Mouse (Mus musculus) intestine, embryonic 15.5 days (tissue): Measurements from ENCODE around the gene Pttg1ip. TPM values are rescaled to one million over a fixed set of nuclear protein-coding genes. Genes with fewer than 3 reads are reported as not detected.
A peak's percentile ranks its signal among the peaks of the same experiment; 100 is the strongest.

ENCODE experiments used
- ATAC-seq: fragments of 200-750 bp; cut with Nextera tagmentation; 2 replicates; pipeline ENCODE4 v1.8.0; 2017; ENCODE audit warnings: moderate TSS enrichment, moderate library complexity
- H3K27ac ChIP-seq: fragments of 300-500 bp; sonication (generic); 2 replicates; pipeline ENCODE4 v1.5.1; 2015; ENCODE audit warnings: mild to moderate bottlenecking, inconsistent platforms
- H3K27me3 ChIP-seq: fragments of 300-500 bp; sonication (generic); replicated peaks from 2 replicates; pipeline ENCODE4 v1.6.1; 2015; ENCODE audit warnings: inconsistent platforms
- H3K36me3 ChIP-seq: fragments of 300-500 bp; sonication (generic); 2 replicates; pipeline ENCODE4 v1.6.1; 2015; ENCODE audit warnings: inconsistent platforms
- H3K4me1 ChIP-seq: fragments of 300-500 bp; sonication (generic); replicated peaks from 2 replicates; pipeline ENCODE4 v1.6.1; 2015; ENCODE audit warnings: inconsistent platforms
- H3K4me2 ChIP-seq: fragments of 300-500 bp; sonication (generic); replicated peaks from 2 replicates; pipeline ENCODE4 v1.6.1; 2015; ENCODE audit warnings: mild to moderate bottlenecking, inconsistent platforms
- H3K4me3 ChIP-seq: fragments of 300-500 bp; sonication (generic); replicated peaks from 2 replicates; pipeline ENCODE4 v1.5.1; 2015; ENCODE audit warnings: inconsistent platforms
- H3K9ac ChIP-seq: fragments of 300-500 bp; sonication (generic); 2 replicates; pipeline ENCODE4 v1.6.1; 2015; ENCODE audit warnings: inconsistent platforms
- H3K9me3 ChIP-seq: fragments of 300-500 bp; sonication (generic); 2 replicates; pipeline ENCODE4 v1.6.1; 2016; ENCODE audit warnings: inconsistent platforms
- WGBS: fragments of 180-500 bp; shearing (Covaris S2); methylation state at CpG from one replicate; pipeline ENCODE4 v1.1.7; 2015; 5-methylcytosine and 5-hydroxymethylcytosine counted together
- polyA plus RNA-seq: library from polyadenylated mRNA; unstranded; fragments of >200 nt; fragmentation: Nextera tagmentation; extraction: Ambion mirVana; gene quantifications from 2 replicates; pipeline ENCODE4 v1.2.1, GENCODE M21; 2015

The Pttg1ip gene
- polyA plus RNA-seq, 1 experiment from 2014 or later = 146 TPM

DNA sequence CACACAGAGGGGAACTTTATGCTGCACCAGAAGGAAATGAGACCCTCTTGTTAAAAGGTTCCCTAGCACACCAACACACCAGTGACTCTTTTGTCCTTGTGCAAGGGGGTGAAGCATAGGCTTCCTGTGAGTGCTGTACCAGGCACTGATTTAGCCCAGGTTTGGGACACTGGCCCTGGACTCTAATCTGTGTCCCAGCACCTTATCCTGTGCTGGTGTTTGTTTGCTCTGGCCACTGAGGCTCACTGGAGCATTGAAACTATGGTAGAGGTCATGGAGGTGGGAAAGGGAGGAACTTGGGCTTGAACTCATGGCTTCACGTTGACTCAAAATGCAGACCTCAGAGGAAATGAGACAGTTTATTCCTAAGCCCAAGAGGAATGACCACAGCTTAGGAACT, 8.4 kb upstream of the Pttg1ip start:
- Histone ChIP-seq H3K9me3 (no peaks in the 10 kb centered on the region), H3K36me3 (no peaks in the 10 kb centered on the region), H3K9ac (no peak overlapping the region), H3K27ac (no peak overlapping the region), H3K4me2 (no peak overlapping the region), H3K4me3 (no peak overlapping the region), H3K27me3 (no peaks in the 10 kb centered on the region), H3K4me1 (peaks cover 9% of the 10 kb centered on the region; the same call in 1 of the 2 replicates)
- ATAC-seq = no peak
- 77% methylated on average over 1 of the region's 1 CpGs for WGBS

DNA sequence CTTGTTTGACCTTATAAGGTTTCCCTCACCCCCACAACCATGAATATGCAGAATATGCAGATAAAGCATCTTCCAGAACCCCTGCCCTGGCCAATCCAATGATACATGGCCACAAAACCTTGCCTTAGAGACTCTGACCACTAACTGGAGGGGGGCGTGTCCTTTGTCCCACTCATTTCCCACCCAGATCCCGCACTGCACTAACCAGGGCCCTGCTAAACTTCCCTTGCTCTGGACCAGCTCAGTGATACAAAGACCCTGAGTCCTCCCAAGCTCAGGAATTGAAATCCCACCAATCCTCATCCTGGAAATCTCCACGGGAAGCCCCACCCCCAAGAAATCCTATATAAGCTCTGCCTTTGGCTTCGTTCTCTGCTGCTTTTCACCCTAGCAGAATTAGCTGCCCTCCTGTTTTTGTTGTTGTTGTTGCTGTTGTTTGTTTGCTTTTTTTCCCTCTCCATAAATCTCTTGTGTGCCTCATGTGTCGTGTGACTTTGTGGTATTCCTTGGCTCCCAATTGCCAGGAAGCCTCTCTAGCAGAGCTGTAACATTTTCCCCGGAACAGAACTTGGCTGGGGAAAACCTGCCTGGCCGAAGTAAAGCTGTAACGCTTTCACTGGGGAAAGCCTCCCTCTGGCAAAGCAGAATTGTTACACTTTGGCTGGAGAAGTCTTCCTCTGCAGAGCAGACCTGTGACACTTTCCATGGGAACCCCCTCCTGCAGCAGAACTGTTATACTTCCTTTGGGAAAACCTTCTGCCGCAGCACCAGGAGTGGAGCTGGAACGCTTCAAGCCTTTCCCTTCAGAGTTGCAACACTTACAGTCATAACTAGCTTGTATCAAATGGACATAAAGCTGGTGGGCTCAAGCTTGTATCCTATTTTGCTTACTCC, 1.2 kb upstream of the Pttg1ip start:
- no peak overlapping the region for H3K9ac ChIP-seq
- H3K27me3 ChIP-seq = no peaks in the 10 kb centered on the region
- H3K27ac ChIP-seq = 0 out of 2 replicates have a peak overlapping the region, but pooled peaks have one; percentile 37
- peaks cover 14% of the 10 kb centered on the region; the same call in 1 of the 2 replicates for H3K4me1 ChIP-seq
- H3K36me3 ChIP-seq = no peaks in the 10 kb centered on the region
- H3K4me3 ChIP-seq = no peak overlapping the region
- 49% methylated on average over 10 of the region's 10 CpGs for WGBS
- H3K9me3 ChIP-seq = no peaks in the 10 kb centered on the region
- H3K4me2 ChIP-seq = no peak overlapping the region
- ATAC-seq = no peak

DNA sequence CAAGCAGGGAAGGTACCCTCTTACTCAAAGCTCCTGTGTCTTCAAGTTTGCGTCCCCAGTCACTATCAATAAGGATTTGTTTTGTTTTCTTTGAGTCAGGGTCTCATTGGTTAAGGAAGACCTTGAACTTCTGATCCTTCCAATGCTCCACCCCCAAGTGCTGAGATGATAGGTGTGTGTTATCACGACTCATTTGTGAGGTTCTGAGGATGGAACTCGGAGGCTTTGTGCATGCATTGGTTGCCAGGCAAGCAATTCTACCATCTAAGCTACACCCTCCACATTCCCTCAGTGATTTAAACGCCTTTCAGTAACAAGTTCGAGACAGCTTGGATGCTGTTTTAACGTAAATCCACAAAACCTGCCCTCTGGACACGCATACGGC, 505 bp upstream of the Pttg1ip start:
- peak overlapping the region; percentile 51; the same call in 1 of the 2 replicates for H3K9ac ChIP-seq
- no peaks in the 10 kb centered on the region for H3K27me3 ChIP-seq
- peak; percentile 14 for ATAC-seq
- peak overlapping the region; percentile 61 for H3K27ac ChIP-seq
- H3K4me1 ChIP-seq = peaks cover 20% of the 10 kb centered on the region
- no peaks in the 10 kb centered on the region for H3K36me3 ChIP-seq
- WGBS = 5% methylated on average over 8 of the region's 8 CpGs
- no peaks in the 10 kb centered on the region for H3K9me3 ChIP-seq
- peak overlapping the region; percentile 78 for H3K4me2 ChIP-seq
- H3K4me3 ChIP-seq = peak overlapping the region; percentile 93

DNA sequence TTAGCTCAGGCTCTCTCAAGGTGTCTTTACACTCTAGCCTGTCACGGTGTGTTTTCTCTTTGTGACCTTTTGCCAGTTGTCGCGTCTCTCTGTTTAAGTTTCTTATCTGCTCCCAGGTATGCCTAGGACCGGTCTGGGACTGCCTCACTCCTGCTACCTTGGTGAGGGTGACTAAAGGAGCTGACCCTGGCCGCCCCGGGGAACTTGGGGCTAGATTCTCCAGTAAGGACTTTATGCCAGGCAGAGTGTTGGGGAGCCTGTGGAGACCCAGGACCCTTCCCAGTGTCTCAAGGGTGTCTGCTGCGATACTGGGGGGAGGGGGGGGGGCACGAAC, 732 bp downstream of the Pttg1ip start:
- H3K27me3 ChIP-seq = no peaks in the 10 kb centered on the region
- ATAC-seq = peak; percentile 39
- WGBS = 7% methylated on average over 8 of the region's 8 CpGs
- H3K9me3 ChIP-seq = no peaks in the 10 kb centered on the region
- H3K4me2 ChIP-seq = peak overlapping the region; percentile 78
- no peaks in the 10 kb centered on the region for H3K36me3 ChIP-seq
- H3K4me1 ChIP-seq = peaks cover 30% of the 10 kb centered on the region
- peak overlapping the region; percentile 93 for H3K4me3 ChIP-seq
- H3K27ac ChIP-seq = peak overlapping the region; percentile 96
- H3K9ac ChIP-seq = peak overlapping the region; percentile 95

DNA sequence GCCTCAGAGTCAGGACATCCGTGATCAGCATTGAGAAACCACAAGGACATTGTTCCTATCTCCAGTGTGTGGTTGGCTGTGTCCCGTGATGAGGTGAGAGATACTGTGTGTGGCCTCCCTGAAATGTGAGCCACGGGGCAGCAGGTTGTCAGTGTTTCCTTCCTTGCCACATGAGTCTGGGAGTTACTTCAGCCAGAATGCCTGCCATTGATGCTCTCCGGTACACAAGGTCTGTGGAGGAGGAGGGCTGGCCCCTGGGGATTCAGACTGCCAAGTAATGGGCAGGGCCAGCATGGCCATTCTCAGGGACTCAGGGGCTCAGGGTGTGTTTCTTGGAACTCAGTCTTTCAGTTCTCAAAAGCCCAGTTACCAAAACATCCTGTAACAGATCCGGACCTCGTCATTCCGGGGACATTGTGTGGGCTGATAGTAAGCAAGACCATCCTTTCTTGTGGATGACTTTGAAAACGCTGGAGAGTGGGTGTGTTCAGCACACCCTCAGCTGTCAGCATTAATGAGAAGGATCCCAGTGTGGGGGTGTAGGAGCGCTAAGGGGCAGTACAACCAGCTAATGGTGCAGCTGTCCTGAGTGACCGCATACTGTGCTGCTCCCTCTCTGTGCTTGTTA, 2.4 kb downstream of the Pttg1ip start:
- Histone ChIP-seq H3K27me3 (no peaks in the 10 kb centered on the region), H3K27ac (no peak overlapping the region), H3K4me2 (0 out of 2 replicates have a peak overlapping the region, but pooled peaks have one; percentile 1), H3K9ac (no peak overlapping the region), H3K4me3 (no peak overlapping the region), H3K9me3 (no peaks in the 10 kb centered on the region), H3K36me3 (no peaks in the 10 kb centered on the region), H3K4me1 (peaks cover 39% of the 10 kb centered on the region)
- WGBS = 73% methylated on average over 10 of the region's 10 CpGs
- no peak for ATAC-seq

DNA sequence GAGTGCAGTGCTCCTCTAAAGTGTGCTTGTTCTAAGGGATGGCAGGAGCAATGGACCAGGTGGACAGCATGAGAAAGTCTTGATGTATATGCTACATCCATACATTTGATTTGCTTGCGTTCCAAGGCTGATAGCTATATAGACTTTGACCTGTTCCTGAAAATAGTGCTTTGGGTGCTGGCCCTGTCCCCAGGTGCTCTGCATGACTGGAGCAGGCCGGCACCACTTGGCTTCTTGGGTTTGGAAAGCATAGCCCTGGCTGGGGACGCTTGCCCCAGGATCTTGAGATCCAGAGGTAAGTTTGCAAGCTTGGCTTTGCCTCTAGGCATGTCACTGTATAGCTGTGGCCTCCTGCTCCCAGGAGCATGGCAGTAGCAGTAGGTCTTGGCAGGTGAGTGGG, 5.1 kb downstream of the Pttg1ip start:
- Histone ChIP-seq H3K9ac (no peak overlapping the region), H3K9me3 (no peaks in the 10 kb centered on the region), H3K4me3 (no peak overlapping the region), H3K36me3 (peaks cover 7% of the 10 kb centered on the region), H3K4me2 (peak overlapping the region; percentile 26; the same call in 1 of the 2 replicates), H3K4me1 (peaks cover 52% of the 10 kb centered on the region), H3K27me3 (no peaks in the 10 kb centered on the region), H3K27ac (0 out of 2 replicates have a peak overlapping the region, but pooled peaks have one; percentile 27)
- ATAC-seq = no peak
- 88% methylated on average over 3 of the region's 3 CpGs for WGBS

DNA sequence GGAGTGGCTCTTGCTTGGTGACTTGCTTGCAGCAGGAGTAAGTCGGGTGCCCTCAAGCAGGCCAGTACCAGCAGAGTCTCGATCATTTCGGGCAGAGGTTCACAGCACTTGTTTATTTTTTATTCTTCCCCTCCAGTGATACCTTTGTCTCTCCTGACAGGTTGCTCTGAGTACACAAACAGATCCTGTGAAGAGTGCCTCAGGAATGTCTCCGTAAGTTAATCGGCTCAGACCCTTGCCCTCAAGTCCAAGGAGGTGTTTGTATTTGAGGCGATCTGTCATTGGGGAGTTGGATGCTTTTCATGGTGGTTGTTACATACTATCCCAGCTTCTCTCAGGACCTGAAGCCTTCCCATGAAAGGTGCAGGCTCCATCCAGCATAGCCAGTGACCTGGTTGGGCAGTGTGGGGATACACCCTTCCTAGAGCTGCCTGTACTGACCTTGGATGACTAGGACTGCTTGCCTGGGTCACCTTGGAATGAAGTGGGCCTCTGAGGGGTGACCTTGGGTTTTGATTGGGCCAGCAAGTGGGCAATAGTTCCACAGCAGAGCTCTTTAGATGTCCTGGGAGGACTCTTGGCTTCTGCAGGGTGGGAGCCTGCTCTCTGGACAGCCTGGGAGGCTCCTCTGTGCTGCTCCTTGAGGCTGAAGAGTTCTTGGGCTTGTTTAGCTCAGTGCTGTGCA, 5.7 kb downstream of the Pttg1ip start:
- H3K9ac ChIP-seq = no peak overlapping the region
- WGBS = 72% methylated on average over 6 of the region's 6 CpGs
- H3K27ac ChIP-seq = 0 out of 2 replicates have a peak overlapping the region, but pooled peaks have one; percentile 27
- ATAC-seq = no peak
- H3K4me1 ChIP-seq = peaks cover 51% of the 10 kb centered on the region
- no peaks in the 10 kb centered on the region for H3K27me3 ChIP-seq
- H3K36me3 ChIP-seq = peaks cover 11% of the 10 kb centered on the region
- H3K4me2 ChIP-seq = peak overlapping the region; percentile 26; the same call in 1 of the 2 replicates
- H3K9me3 ChIP-seq = no peaks in the 10 kb centered on the region
- H3K4me3 ChIP-seq = no peak overlapping the region

DNA sequence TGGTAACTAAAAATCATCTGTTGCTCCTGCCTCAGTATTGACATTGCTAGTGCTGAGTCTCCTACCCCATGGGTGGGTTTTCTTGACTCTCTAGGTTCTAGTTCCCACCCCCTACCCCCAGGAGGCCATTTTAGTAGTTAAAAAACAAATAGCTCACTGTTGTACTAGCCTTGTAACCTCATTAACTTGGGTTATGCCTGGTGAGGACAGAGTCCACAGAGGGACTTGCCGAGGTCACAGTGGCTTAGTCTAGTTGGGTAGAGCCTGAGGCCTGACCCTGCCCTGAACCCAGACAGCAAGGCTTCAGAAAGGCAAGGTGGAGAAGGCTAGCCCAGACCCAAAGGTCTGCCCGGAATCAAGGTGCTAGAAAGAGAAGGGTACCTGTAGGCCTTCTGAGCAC, 6.5 kb downstream of the Pttg1ip start:
- no peaks in the 10 kb centered on the region for H3K27me3 ChIP-seq
- 89% methylated on average over 2 of the region's 2 CpGs for WGBS
- H3K9me3 ChIP-seq = no peaks in the 10 kb centered on the region
- no peak overlapping the region for H3K9ac ChIP-seq
- peaks cover 43% of the 10 kb centered on the region for H3K4me1 ChIP-seq
- no peak for ATAC-seq
- H3K4me2 ChIP-seq = no peak overlapping the region
- no peak overlapping the region for H3K4me3 ChIP-seq
- no peak overlapping the region for H3K27ac ChIP-seq
- H3K36me3 ChIP-seq = peaks cover 17% of the 10 kb centered on the region

DNA sequence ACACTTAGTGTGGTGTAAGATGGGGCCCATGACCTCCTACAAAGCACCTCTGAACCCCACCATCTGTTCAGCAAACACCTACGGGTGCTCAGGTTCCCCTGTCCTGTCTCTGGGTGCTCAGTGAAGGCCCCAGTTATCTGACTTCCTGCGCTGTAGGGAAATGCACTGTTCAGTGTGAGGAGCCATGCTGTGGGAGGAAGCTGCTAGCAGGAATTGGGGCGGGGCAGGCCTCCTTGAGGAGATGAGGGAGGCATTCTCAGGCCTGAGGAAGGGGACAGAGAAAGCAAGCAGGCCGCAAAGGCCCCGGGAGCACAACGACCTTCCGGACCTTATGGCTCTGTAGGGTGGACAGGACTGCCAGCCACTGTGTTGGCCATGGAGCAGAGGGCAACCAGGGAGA, 7.6 kb downstream of the Pttg1ip start:
- Histone ChIP-seq H3K9ac (no peak overlapping the region), H3K4me1 (peaks cover 38% of the 10 kb centered on the region), H3K27ac (no peak overlapping the region), H3K36me3 (peaks cover 28% of the 10 kb centered on the region), H3K4me2 (no peak overlapping the region; the same call in 1 of the 2 replicates), H3K9me3 (no peaks in the 10 kb centered on the region), H3K4me3 (no peak overlapping the region), H3K27me3 (no peaks in the 10 kb centered on the region)
- ATAC-seq = no peak
- 81% methylated on average over 7 of the region's 7 CpGs for WGBS

DNA sequence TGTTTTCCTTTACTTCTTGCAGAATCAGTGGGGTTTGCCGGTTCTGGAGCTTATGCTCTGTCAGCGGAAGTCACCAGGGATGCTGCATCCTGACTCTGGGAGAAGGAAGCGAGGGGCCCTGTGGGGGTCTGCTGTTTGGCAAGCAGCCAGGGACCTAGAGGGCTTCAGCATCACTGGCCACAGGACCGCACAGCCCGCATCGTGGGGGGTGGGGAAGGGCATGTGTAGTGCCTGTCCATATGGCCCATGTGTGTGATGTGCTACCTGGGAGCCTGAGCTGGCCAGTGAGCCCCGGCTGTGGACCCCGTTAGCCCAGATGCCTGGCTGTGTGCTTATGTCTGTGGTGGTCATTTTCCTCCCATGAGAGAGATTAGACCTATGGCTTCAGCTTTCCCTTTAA, 8.2 kb downstream of the Pttg1ip start:
- H3K9ac ChIP-seq = no peak overlapping the region
- H3K27me3 ChIP-seq = no peaks in the 10 kb centered on the region
- no peaks in the 10 kb centered on the region for H3K9me3 ChIP-seq
- ATAC-seq = no peak
- H3K27ac ChIP-seq = no peak overlapping the region
- 60% methylated on average over 8 of the region's 8 CpGs for WGBS
- H3K4me3 ChIP-seq = no peak overlapping the region
- H3K4me1 ChIP-seq = peaks cover 38% of the 10 kb centered on the region
- H3K36me3 ChIP-seq = peaks cover 31% of the 10 kb centered on the region
- H3K4me2 ChIP-seq = no peak overlapping the region; the same call in 1 of the 2 replicates

DNA sequence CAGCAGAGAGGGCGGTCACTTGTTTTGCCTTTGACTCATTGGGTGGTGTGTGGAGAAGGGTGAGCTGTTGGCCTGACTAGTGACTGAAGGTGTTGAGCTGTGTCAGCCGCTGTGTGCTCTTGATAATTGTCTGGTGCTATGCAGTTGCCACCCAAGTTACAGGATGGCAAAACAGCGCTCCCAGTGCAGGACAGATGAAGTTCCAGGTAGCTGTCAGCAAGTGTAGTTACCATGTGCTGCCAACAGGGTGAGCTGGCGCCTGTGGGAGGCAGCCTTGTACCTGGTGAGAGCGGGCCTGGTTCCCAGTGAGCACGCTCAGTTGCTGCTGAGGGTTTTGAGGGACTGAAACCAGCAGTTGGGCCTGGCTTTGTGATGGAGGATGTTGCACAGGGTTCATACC, 9.3 kb downstream of the Pttg1ip start:
- H3K36me3 ChIP-seq = peaks cover 39% of the 10 kb centered on the region
- H3K4me3 ChIP-seq = no peak overlapping the region
- H3K4me2 ChIP-seq = no peak overlapping the region
- no peaks in the 10 kb centered on the region for H3K27me3 ChIP-seq
- ATAC-seq = peak; percentile 65
- no peaks in the 10 kb centered on the region for H3K9me3 ChIP-seq
- H3K4me1 ChIP-seq = peaks cover 34% of the 10 kb centered on the region
- no peak overlapping the region; the same call in 1 of the 2 replicates for H3K27ac ChIP-seq
- H3K9ac ChIP-seq = no peak overlapping the region
- WGBS = 45% methylated on average over 6 of the region's 6 CpGs

DNA sequence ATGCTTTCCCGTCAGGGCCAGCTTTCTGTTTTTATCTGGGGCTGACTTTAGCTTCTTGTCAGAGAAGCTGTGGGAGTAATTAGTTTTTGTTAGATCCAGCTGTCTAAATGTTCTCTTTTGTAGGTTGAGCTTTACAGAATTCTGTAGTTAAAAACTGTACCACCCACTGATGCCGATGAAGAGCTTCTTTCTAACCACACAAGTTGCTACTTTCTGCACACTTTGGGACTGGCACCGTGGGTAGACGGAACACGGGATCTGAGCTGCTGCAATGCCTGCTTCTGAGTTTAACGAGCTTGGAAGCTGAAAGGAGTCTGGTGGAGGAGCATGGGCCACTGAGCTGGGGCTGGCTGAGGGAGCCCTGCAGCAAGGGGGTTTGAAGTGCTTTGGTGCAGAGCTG, 10.0 kb downstream of the Pttg1ip start:
- Histone ChIP-seq H3K4me1 (peaks cover 28% of the 10 kb centered on the region), H3K27me3 (no peaks in the 10 kb centered on the region), H3K9me3 (no peaks in the 10 kb centered on the region), H3K36me3 (peaks cover 42% of the 10 kb centered on the region), H3K27ac (no peak overlapping the region), H3K4me3 (no peak overlapping the region), H3K9ac (no peak overlapping the region), H3K4me2 (no peak overlapping the region)
- no peak for ATAC-seq
- 85% methylated on average over 6 of the region's 6 CpGs for WGBS
